Mouse (Mus musculus): ENCODE measurements around the gene Fgfr2. TPM values are rescaled to one million over a fixed set of nuclear protein-coding genes. Genes with fewer than 3 reads are reported as not detected.

Gene Fgfr2
- polyA plus RNA-seq, 1 experiment: 14.8 TPM

DNA sequence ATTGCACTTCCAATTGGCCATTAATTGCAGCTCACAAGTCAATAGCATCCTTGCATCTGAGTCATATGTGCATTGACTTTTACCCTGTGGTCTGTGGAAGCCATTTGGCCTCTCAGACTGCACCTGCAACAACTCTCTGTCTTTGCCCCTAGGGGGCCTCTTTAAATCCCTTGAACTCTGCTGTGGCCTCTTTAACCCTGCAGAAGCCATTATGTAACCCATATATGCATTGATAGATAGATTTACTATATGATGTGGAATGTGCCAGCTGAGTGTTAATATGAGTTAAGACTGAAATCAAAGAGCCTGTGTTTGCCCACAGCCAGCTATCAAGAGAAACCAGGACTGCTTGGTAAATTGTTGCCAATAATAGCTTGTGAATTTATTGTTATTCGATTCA lies 924.3 kb downstream of the Fgfr2 start:
- H3K4me1 ChIP-seq (ENCODE audit: control insufficient read depth, insufficient read depth, low read length): no peaks in the 10 kb centered on the region
- no peaks in the 10 kb centered on the region for H3K36me3 ChIP-seq (ENCODE audit: control insufficient read depth, insufficient read depth, low read length)
- TF ChIP-seq POLR2A (IDR thresholded peaks at IDR 0.05; ENCODE audit: low read depth, low read length): no peak
- H3K27ac ChIP-seq (ENCODE audit: insufficient read depth, low read depth, low read length): no peak overlapping the region
- no peak overlapping the region for H3K4me3 ChIP-seq (ENCODE audit: insufficient read depth, low read depth, low read length)
- WGBS: 87% methylated on average over 1 of the region's 1 CpGs
- DNase-seq: no peak
- H3K27me3 ChIP-seq (replicated peaks; ENCODE audit: control insufficient read depth, insufficient read depth, low read length): no peaks in the 10 kb centered on the region

DNA sequence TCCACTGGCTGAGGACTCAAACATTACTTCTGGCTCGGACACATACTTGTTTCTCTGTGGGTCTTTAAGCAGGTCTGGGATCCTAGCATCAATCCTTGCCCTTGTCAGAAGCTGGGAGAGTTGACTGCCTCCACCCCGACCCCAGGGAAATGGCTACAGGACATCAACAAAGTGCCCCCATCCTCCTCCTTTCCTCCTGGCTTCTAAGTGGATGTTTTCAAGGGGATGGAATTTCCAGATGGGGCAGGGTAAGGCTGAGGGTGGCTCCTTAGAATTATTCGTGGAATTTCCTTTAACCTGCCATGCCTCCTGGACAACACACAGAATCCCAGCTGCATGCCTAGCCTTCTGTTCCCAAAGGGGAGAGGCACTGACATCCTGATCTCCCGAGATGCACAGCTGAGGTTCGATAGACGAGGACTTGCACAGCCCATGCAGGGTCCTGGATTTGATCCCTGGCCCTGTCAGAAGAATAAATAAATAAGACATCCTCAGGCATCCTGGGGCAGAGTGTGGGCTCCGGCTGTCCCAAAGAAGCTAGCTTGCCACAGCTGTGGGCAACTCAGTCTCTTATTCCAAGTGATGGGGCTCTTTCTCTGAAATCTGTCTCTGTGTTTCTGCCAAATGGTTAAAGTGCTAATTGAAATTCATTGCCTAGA lies 925.2 kb downstream of the Fgfr2 start:
- Histone ChIP-seq H3K4me3 (ENCODE audit: insufficient read depth, low read depth, low read length) (no peak overlapping the region), H3K36me3 (ENCODE audit: control insufficient read depth, insufficient read depth, low read length) (no peaks in the 10 kb centered on the region), H3K27me3 (replicated peaks; ENCODE audit: control insufficient read depth, insufficient read depth, low read length) (no peaks in the 10 kb centered on the region), H3K27ac (ENCODE audit: insufficient read depth, low read depth, low read length) (no peak overlapping the region), H3K4me1 (ENCODE audit: control insufficient read depth, insufficient read depth, low read length) (no peaks in the 10 kb centered on the region)
- no peak for TF ChIP-seq POLR2A (IDR thresholded peaks at IDR 0.05; ENCODE audit: low read depth, low read length)
- TF ChIP-seq CTCF (conservative IDR thresholded peaks at IDR 0.05; ENCODE audit: insufficient read depth, insufficient read length, low read depth, low read length): no peak
- DNase-seq: no peak
- 22% methylated on average over 7 of the region's 7 CpGs for WGBS

GRCm38 (mm10) chr7:132196581-132196980 lies 926.6 kb downstream of the Fgfr2 start:
- Histone ChIP-seq H3K36me3 (ENCODE audit: control insufficient read depth, insufficient read depth, low read length) (no peaks in the 10 kb centered on the region), H3K27me3 (replicated peaks; ENCODE audit: control insufficient read depth, insufficient read depth, low read length) (no peaks in the 10 kb centered on the region), H3K27ac (ENCODE audit: insufficient read depth, low read depth, low read length) (no peak overlapping the region), H3K4me1 (ENCODE audit: control insufficient read depth, insufficient read depth, low read length) (no peaks in the 10 kb centered on the region), H3K4me3 (ENCODE audit: insufficient read depth, low read depth, low read length) (no peak overlapping the region)
- TF ChIP-seq POLR2A (IDR thresholded peaks at IDR 0.05; ENCODE audit: low read depth, low read length): no peak
- no peak for TF ChIP-seq CTCF (conservative IDR thresholded peaks at IDR 0.05; ENCODE audit: insufficient read depth, insufficient read length, low read depth, low read length)
- WGBS: 88% methylated on average over 1 of the region's 1 CpGs
- DNase-seq: no peak

DNA sequence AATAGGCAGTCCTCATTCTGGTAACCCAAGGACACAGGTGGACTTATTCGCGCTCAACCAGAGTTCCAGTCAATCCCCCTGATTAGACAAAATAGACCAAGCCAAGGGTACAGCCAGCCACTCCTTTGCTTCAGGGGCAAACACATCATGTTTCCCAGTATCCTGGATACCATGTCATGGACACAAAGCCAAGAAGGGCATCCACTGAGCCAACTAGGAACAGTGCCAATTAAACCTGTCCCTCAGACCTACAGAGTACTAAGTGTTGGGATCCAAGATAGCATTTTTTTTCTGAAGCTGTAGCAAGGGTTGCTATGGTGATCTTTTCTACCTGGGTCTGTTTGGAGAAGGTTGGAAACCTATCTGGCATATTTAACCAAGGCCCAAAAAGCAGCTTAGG lies 929.5 kb downstream of the Fgfr2 start:
- Histone ChIP-seq H3K36me3 (ENCODE audit: control insufficient read depth, insufficient read depth, low read length) (no peaks in the 10 kb centered on the region), H3K4me1 (ENCODE audit: control insufficient read depth, insufficient read depth, low read length) (no peaks in the 10 kb centered on the region), H3K27ac (ENCODE audit: insufficient read depth, low read depth, low read length) (no peak overlapping the region), H3K4me3 (ENCODE audit: insufficient read depth, low read depth, low read length) (no peak overlapping the region), H3K27me3 (replicated peaks; ENCODE audit: control insufficient read depth, insufficient read depth, low read length) (no peaks in the 10 kb centered on the region)
- 98% methylated on average over 2 of the region's 2 CpGs for WGBS
- DNase-seq: no peak
- no peak for TF ChIP-seq CTCF (conservative IDR thresholded peaks at IDR 0.05; ENCODE audit: insufficient read depth, insufficient read length, low read depth, low read length)
- no peak for TF ChIP-seq POLR2A (IDR thresholded peaks at IDR 0.05; ENCODE audit: low read depth, low read length)

DNA sequence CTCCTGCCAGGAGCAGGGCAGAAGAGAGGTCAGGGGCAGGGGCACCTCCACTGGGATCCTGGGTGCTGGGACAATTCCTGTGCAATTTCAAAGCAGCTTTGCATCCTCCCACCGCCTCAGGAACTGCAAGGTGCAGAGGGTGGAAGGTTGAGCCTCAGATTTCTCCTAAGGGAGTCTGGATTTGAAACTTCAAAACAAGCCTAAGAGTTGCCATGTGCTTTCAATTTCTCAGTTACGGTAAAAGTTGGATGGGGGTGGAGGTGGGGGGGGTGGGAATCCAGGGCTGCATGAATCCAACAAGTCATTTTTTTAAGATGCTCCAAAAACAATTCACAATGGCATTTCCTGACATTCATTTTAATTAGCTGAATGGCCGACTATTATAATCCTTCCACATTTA lies 935.7 kb downstream of the Fgfr2 start:
- 65% methylated on average over 3 of the region's 3 CpGs for WGBS
- Histone ChIP-seq H3K36me3 (ENCODE audit: control insufficient read depth, insufficient read depth, low read length) (no peaks in the 10 kb centered on the region), H3K27ac (ENCODE audit: insufficient read depth, low read depth, low read length) (no peak overlapping the region), H3K4me1 (ENCODE audit: control insufficient read depth, insufficient read depth, low read length) (no peaks in the 10 kb centered on the region), H3K4me3 (ENCODE audit: insufficient read depth, low read depth, low read length) (no peak overlapping the region), H3K27me3 (replicated peaks; ENCODE audit: control insufficient read depth, insufficient read depth, low read length) (no peaks in the 10 kb centered on the region)
- no peak for DNase-seq
- TF ChIP-seq CTCF (conservative IDR thresholded peaks at IDR 0.05; ENCODE audit: insufficient read depth, insufficient read length, low read depth, low read length) (no peak), POLR2A (IDR thresholded peaks at IDR 0.05; ENCODE audit: low read depth, low read length) (no peak)

DNA sequence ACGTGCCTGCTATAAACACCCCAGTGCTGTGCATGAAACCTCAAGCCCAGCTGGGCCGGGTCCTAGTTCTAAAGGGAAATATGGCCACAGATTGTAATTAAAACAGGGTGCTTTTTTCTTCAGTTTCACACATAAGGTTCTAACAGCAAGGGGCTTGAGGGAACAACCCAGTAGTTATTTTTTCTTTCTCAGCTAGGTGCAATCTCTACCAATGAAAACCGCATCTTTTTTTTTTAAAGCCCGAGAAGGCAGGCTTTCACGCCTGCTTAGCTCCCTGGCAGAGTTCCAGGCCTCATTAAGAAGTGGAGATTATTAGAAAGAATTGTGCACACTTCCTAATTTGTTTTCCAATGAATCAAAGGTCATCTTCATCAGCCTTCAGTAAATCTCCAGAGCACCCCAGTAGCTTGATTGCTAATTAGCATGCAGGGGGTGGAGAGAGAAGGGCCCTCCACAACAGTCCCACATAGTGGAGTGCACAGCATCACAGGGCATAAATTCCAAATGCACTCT lies 939.2 kb downstream of the Fgfr2 start:
- 47% methylated on average over 5 of the region's 5 CpGs for WGBS
- DNase-seq: peak; percentile 45
- H3K27me3 ChIP-seq (replicated peaks; ENCODE audit: control insufficient read depth, insufficient read depth, low read length): no peaks in the 10 kb centered on the region; the same call in 1 of the 2 replicates
- TF ChIP-seq POLR2A (IDR thresholded peaks at IDR 0.05; ENCODE audit: low read depth, low read length) (no peak), CTCF (conservative IDR thresholded peaks at IDR 0.05; ENCODE audit: insufficient read depth, insufficient read length, low read depth, low read length) (no peak)
- no peaks in the 10 kb centered on the region for H3K4me1 ChIP-seq (ENCODE audit: control insufficient read depth, insufficient read depth, low read length)
- H3K4me3 ChIP-seq (ENCODE audit: insufficient read depth, low read depth, low read length): no peak overlapping the region
- H3K27ac ChIP-seq (ENCODE audit: insufficient read depth, low read depth, low read length): no peak overlapping the region
- H3K36me3 ChIP-seq (ENCODE audit: control insufficient read depth, insufficient read depth, low read length): no peaks in the 10 kb centered on the region

DNA sequence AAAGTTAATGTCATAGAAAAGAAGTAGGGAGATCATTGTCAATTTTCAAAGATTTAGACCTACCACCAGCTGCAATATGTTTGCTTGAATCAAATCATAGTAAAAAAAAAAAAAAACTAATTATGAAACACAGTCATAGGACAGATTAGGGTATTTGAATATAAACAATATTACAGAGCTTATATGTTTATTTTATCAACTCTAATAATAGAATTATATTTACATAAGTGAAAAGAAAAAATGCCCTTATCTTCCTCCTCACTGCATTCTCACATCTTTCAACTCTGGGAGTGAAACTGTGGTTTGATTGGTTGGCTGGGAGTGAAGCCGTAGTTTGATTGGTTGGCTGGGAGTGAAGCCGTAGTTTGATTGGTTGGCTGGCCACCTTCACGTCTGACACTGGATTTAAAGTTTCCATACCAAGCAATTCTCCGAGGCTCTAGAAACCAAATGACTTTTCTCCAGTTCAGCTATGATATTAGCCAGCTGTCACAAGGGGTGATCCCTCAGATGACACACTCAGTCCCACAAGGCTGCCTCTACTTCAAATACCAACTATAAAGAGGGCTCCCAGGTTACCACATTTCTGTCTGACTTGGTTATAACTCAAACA lies 941.5 kb downstream of the Fgfr2 start:
- H3K27me3 ChIP-seq (replicated peaks; ENCODE audit: control insufficient read depth, insufficient read depth, low read length): no peaks in the 10 kb centered on the region; the same call in 1 of the 2 replicates
- 93% methylated on average over 4 of the region's 4 CpGs for WGBS
- H3K4me3 ChIP-seq (ENCODE audit: insufficient read depth, low read depth, low read length): no peak overlapping the region
- DNase-seq: no peak
- no peaks in the 10 kb centered on the region for H3K36me3 ChIP-seq (ENCODE audit: control insufficient read depth, insufficient read depth, low read length)
- H3K4me1 ChIP-seq (ENCODE audit: control insufficient read depth, insufficient read depth, low read length): no peaks in the 10 kb centered on the region
- H3K27ac ChIP-seq (ENCODE audit: insufficient read depth, low read depth, low read length): no peak overlapping the region
- TF ChIP-seq POLR2A (IDR thresholded peaks at IDR 0.05; ENCODE audit: low read depth, low read length): no peak
- TF ChIP-seq CTCF (conservative IDR thresholded peaks at IDR 0.05; ENCODE audit: insufficient read depth, insufficient read length, low read depth, low read length): no peak

Measured in kidney, adult 2 months (tissue).